Mouse (Mus musculus): ENCODE data around the gene Mrps27. TPM values are rescaled to one million over a fixed set of nuclear protein-coding genes. Genes with fewer than 3 reads are reported as not detected.

The Mrps27 gene
- total and polyA plus RNA-seq, 3 experiments, result 32.6 to 64.8 (median 46.8) TPM

DNA sequence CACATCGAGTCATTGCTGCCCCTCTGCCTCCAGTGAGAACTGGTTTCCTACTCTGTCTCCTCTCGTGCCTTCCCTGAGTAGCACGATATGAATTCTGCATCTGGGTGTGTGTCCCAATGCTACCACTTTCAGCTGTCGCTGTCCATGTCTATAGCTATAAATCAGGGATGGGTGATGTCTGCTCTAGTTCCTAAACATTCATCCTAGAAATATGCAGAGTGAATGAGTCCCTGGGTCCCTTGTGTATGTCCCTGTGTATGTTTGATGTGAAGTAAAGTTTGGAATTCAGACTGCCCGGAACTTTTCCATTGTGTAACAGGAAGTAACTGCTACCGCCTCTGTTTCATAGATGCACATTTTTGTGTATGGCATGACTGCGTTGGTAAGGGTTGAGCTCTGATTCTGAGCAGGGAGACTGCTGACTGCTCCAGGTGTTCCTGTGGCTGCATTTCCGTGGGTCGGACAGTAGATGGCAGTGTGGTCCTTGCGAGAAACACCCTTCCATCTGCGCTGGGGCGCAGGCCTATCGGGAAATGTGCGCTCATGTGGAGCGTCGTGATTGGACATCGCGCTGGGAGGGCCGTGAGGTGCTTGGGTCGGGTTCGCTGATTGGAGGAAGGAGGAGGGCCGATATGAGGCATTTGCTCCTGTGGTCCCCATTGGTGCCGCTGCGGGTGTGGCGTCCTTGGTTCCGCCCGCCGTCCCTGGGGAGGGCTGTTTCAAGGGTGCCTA lies 8.3 kb downstream of the Mrps27 start (continued):
- TF ChIP-seq HCFC1 (IDR thresholded peaks at IDR 0.05; ENCODE audit: low read depth, low read length) (peak; percentile 63), JUN (IDR thresholded peaks at IDR 0.05; ENCODE audit: insufficient read depth, low read depth, low read length) (no peak), NELFE (IDR thresholded peaks at IDR 0.05; ENCODE audit: low read depth, low read length) (0 out of 2 replicates have a peak, but pooled peaks have one; percentile 41), ETS1 (conservative IDR thresholded peaks at IDR 0.05; ENCODE audit: low read depth, low read length) (no peak), ZMIZ1 (IDR thresholded peaks at IDR 0.05; ENCODE audit: low read depth, low read length) (0 out of 2 replicates have a peak, but pooled peaks have one; percentile 39), BHLHE40 (IDR thresholded peaks at IDR 0.05; ENCODE audit: low read depth, low read length) (no peak), TCF12 (IDR thresholded peaks at IDR 0.05; ENCODE audit: low read depth, low read length) (no peak), ZKSCAN1 (IDR thresholded peaks at IDR 0.05; ENCODE audit: borderline replicate concordance, low read depth, low read length) (no peak), MXI1 (IDR thresholded peaks at IDR 0.05; ENCODE audit: low read depth, low read length) (peak; percentile 66), SIN3A (IDR thresholded peaks at IDR 0.05; ENCODE audit: low read length) (peak; percentile 90), RCOR1 (conservative IDR thresholded peaks at IDR 0.05; ENCODE audit: low read depth, low read length) (0 out of 2 replicates have a peak, but pooled peaks have one; percentile 30), E2F4 (IDR thresholded peaks at IDR 0.05; ENCODE audit: insufficient replicate concordance, low read depth, low read length) (no peak; the same call in 1 of the 2 replicates)

DNA sequence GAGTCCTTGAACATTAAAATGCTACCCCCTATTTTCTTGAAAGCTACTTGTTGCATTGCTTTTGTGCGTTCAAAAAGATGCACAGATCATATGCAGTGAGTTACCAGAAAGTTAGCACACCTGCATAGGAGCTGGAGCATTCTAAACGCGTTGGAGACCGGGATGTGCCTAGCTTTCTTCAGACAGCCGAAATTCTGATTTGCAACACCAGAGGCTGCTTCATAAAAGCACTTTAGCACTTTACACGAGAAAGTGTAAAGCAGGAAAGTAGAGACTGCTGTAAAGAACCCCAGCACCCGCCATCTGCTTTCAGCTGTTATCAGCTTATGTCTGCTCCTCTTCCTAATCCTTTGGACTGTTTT lies 8.9 kb downstream of the Mrps27 start:
- peak overlapping the region; percentile 28; the same call in 1 of the 2 replicates for H3K9ac ChIP-seq (ENCODE audit: insufficient read depth, low read depth)
- in situ Hi-C loops (cut with MboI; ENCODE audit: low pct_ligation_motif_present, low pct_unique_long_range_greater_than_20kb, low sequenced_read_pairs), result no loop called here
- H3K27me3 ChIP-seq (replicated peaks), result no peaks in the 10 kb centered on the region
- H3K79me2 ChIP-seq (replicated peaks; ENCODE audit: control insufficient read depth, extremely low read depth, insufficient read depth, poor library complexity, severe bottlenecking), result peaks cover 25% of the 10 kb centered on the region
- H3K27ac ChIP-seq (ENCODE audit: insufficient read depth, low read depth), result no peak overlapping the region
- peak overlapping the region; percentile 36 to 54 (median 37) for H3K4me3 ChIP-seq (replicated peaks in 1 of 3; ENCODE audit: low read depth in 2 of 3, low read length in 2 of 3, poor library complexity in 1 of 3)
- peaks cover 5 to 47% of the 10 kb centered on the region in 2 experiments for H3K4me1 ChIP-seq (ENCODE audit: control insufficient read depth in 1 of 2, insufficient read depth in 2 of 2)
- dilution Hi-C loops (cut with MboI; ENCODE audit: extremely low pct_ligation_motif_present, extremely low pct_unique_long_range_greater_than_20kb, low sequenced_read_pairs), result no loop called here
- H3K9me3 ChIP-seq (replicated peaks; ENCODE audit: low read length), result no peaks in the 10 kb centered on the region
- TF ChIP-seq CTCF (conservative IDR thresholded peaks at IDR 0.05 in 1 of 2, IDR thresholded peaks at IDR 0.05 in 1 of 2; ENCODE audit: low read depth in 2 of 2, low read length in 2 of 2) (no peak), PAX5 (IDR thresholded peaks at IDR 0.05; ENCODE audit: low read length) (no peak), MAFK (IDR thresholded peaks at IDR 0.05; ENCODE audit: insufficient replicate concordance, low read length) (no peak), NELFE (IDR thresholded peaks at IDR 0.05; ENCODE audit: low read depth, low read length) (no peak), RAD21 (IDR thresholded peaks at IDR 0.05; ENCODE audit: low read depth, low read length) (no peak), BHLHE40 (IDR thresholded peaks at IDR 0.05; ENCODE audit: low read depth, low read length) (no peak), MAX (IDR thresholded peaks at IDR 0.05; ENCODE audit: low read length) (no peak), POLR2AphosphoS2 (IDR thresholded peaks at IDR 0.05; ENCODE audit: low read depth, low read length) (no peak), GABPA (IDR thresholded peaks at IDR 0.05; ENCODE audit: insufficient replicate concordance, low read depth, low read length) (no peak), IRF4 (IDR thresholded peaks at IDR 0.05; ENCODE audit: low read depth, low read length) (no peak), MAZ (IDR thresholded peaks at IDR 0.05; ENCODE audit: low read depth, low read length) (no peak)
- peaks cover 39 to 66% of the 10 kb centered on the region in 2 experiments for H3K36me3 ChIP-seq (replicated peaks in 1 of 2; ENCODE audit: control insufficient read depth in 1 of 2, insufficient read depth in 1 of 2, low read length in 1 of 2)
- no peak for DNase-seq (ENCODE audit: extremely low read depth)
- H3K4me2 ChIP-seq (ENCODE audit: insufficient read depth, low read depth, poor library complexity, severe bottlenecking), result peak overlapping the region; percentile 85
